Mouse (Mus musculus): Measurements from ENCODE around the gene Paf1. TPM values are rescaled to one million over a fixed set of nuclear protein-coding genes. Genes with fewer than 3 reads are reported as not detected.
"Not testable (repeated sequence)": the region's sequence is repeated elsewhere in the genome, so short reads cannot be mapped to it uniquely, and the experiment has no call there.

Paf1 gene
- polyA plus RNA-seq, 1 experiment = 78.4 TPM

DNA sequence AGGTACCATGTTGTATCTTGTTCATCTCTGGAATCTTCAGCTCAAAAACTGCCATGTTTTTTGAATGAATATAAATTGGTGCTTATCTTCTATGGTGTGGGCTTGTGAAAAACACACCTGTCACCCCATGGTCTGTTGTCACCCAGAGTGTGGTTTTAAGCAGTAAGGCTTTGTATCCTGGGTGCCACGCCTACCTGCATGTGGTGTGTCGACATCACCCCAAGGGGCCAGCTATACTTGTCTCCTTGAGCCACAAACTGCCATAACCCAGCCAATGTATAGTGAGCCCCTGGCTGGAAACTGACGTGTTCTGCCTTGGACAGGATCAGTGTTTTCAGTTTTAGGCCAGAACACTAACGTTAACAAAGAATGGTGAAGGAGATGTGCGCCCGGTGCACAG is 8.6 kb upstream of the Paf1 start:
- Histone ChIP-seq H3K4me1 (ENCODE audit: control insufficient read depth, insufficient read depth, low read length) (peaks cover 30% of the 10 kb centered on the region), H3K4me3 (ENCODE audit: insufficient read depth, low read depth, low read length) (no peak overlapping the region), H3K27ac (ENCODE audit: insufficient read depth, low read depth, low read length) (no peak overlapping the region), H3K36me3 (ENCODE audit: control insufficient read depth, insufficient read depth, low read length) (no peaks in the 10 kb centered on the region), H3K27me3 (replicated peaks; ENCODE audit: control insufficient read depth, insufficient read depth, low read length) (no peaks in the 10 kb centered on the region)
- 89% methylated on average over 6 of the region's 6 CpGs for WGBS
- TF ChIP-seq POLR2A (IDR thresholded peaks at IDR 0.05; ENCODE audit: low read depth, low read length) (no peak), CTCF (conservative IDR thresholded peaks at IDR 0.05; ENCODE audit: insufficient read depth, insufficient read length, low read depth, low read length) (no peak)
- no peak for DNase-seq

GRCm38 (mm10) chr7:28385196-28385595 is 7.6 kb upstream of the Paf1 start:
- Histone ChIP-seq H3K27ac (ENCODE audit: insufficient read depth, low read depth, low read length) (no peak overlapping the region), H3K27me3 (replicated peaks; ENCODE audit: control insufficient read depth, insufficient read depth, low read length) (no peaks in the 10 kb centered on the region), H3K4me3 (ENCODE audit: insufficient read depth, low read depth, low read length) (no peak overlapping the region), H3K4me1 (ENCODE audit: control insufficient read depth, insufficient read depth, low read length) (peaks cover 27% of the 10 kb centered on the region), H3K36me3 (ENCODE audit: control insufficient read depth, insufficient read depth, low read length) (no peaks in the 10 kb centered on the region)
- 89% methylated on average over 9 of the region's 9 CpGs for WGBS
- TF ChIP-seq POLR2A (IDR thresholded peaks at IDR 0.05; ENCODE audit: low read depth, low read length) = no peak
- TF ChIP-seq CTCF (conservative IDR thresholded peaks at IDR 0.05; ENCODE audit: insufficient read depth, insufficient read length, low read depth, low read length) = no peak
- DNase-seq = no peak

GRCm38 (mm10) chr7:28386007-28386406 is 6.7 kb upstream of the Paf1 start:
- Histone ChIP-seq H3K4me3 (ENCODE audit: insufficient read depth, low read depth, low read length) (no peak overlapping the region), H3K4me1 (ENCODE audit: control insufficient read depth, insufficient read depth, low read length) (peaks cover 21% of the 10 kb centered on the region), H3K27ac (ENCODE audit: insufficient read depth, low read depth, low read length) (peak overlapping the region; percentile 3; the same call in 1 of the 2 replicates), H3K27me3 (replicated peaks; ENCODE audit: control insufficient read depth, insufficient read depth, low read length) (no peaks in the 10 kb centered on the region), H3K36me3 (ENCODE audit: control insufficient read depth, insufficient read depth, low read length) (no peaks in the 10 kb centered on the region)
- 77% methylated on average over 7 of the region's 7 CpGs for WGBS
- no peak for TF ChIP-seq CTCF (conservative IDR thresholded peaks at IDR 0.05; ENCODE audit: insufficient read depth, insufficient read length, low read depth, low read length)
- TF ChIP-seq POLR2A (IDR thresholded peaks at IDR 0.05; ENCODE audit: low read depth, low read length) = no peak
- DNase-seq = peak; percentile 32

GRCm38 (mm10) chr7:28386462-28386861 is 6.3 kb upstream of the Paf1 start:
- H3K27me3 ChIP-seq (replicated peaks; ENCODE audit: control insufficient read depth, insufficient read depth, low read length) = no peaks in the 10 kb centered on the region
- 1% methylated on average over 4 of the region's 4 CpGs for WGBS
- H3K4me1 ChIP-seq (ENCODE audit: control insufficient read depth, insufficient read depth, low read length) = peaks cover 21% of the 10 kb centered on the region
- TF ChIP-seq POLR2A (IDR thresholded peaks at IDR 0.05; ENCODE audit: low read depth, low read length) (no peak), CTCF (conservative IDR thresholded peaks at IDR 0.05; ENCODE audit: insufficient read depth, insufficient read length, low read depth, low read length) (peak; percentile 99)
- H3K4me3 ChIP-seq (ENCODE audit: insufficient read depth, low read depth, low read length) = no peak overlapping the region
- peak overlapping the region; percentile 3; the same call in 1 of the 2 replicates for H3K27ac ChIP-seq (ENCODE audit: insufficient read depth, low read depth, low read length)
- DNase-seq = peak; percentile 89
- H3K36me3 ChIP-seq (ENCODE audit: control insufficient read depth, insufficient read depth, low read length) = no peaks in the 10 kb centered on the region

GRCm38 (mm10) chr7:28386877-28387276 is 5.9 kb upstream of the Paf1 start:
- not testable (repeated sequence) for DNase-seq; H3K4me3 ChIP-seq (ENCODE audit: insufficient read depth, low read depth, low read length); H3K27me3 ChIP-seq (replicated peaks; ENCODE audit: control insufficient read depth, insufficient read depth, low read length); H3K36me3 ChIP-seq (ENCODE audit: control insufficient read depth, insufficient read depth, low read length); H3K27ac ChIP-seq (ENCODE audit: insufficient read depth, low read depth, low read length)
- peaks cover 21% of the 10 kb centered on the region for H3K4me1 ChIP-seq (ENCODE audit: control insufficient read depth, insufficient read depth, low read length)
- WGBS = 70% methylated on average over 6 of the region's 6 CpGs

GRCm38 (mm10) chr7:28387384-28387783 is 5.4 kb upstream of the Paf1 start:
- peaks cover 21% of the 10 kb centered on the region for H3K4me1 ChIP-seq (ENCODE audit: control insufficient read depth, insufficient read depth, low read length)
- H3K4me3 ChIP-seq (ENCODE audit: insufficient read depth, low read depth, low read length); H3K27ac ChIP-seq (ENCODE audit: insufficient read depth, low read depth, low read length); H3K36me3 ChIP-seq (ENCODE audit: control insufficient read depth, insufficient read depth, low read length); H3K27me3 ChIP-seq (replicated peaks; ENCODE audit: control insufficient read depth, insufficient read depth, low read length); DNase-seq: not testable (repeated sequence)
- 75% methylated on average over 7 of the region's 7 CpGs for WGBS

- no peak overlapping the region for H3K27ac ChIP-seq (ENCODE audit: insufficient read depth, low read depth, low read length)
- 98% methylated on average over 3 of the region's 3 CpGs for WGBS
- no peak overlapping the region for H3K4me3 ChIP-seq (ENCODE audit: insufficient read depth, low read depth, low read length)
- no peak for TF ChIP-seq POLR2A (IDR thresholded peaks at IDR 0.05; ENCODE audit: low read depth, low read length)
- no peak for TF ChIP-seq CTCF (conservative IDR thresholded peaks at IDR 0.05; ENCODE audit: insufficient read depth, insufficient read length, low read depth, low read length)
- no peaks in the 10 kb centered on the region; the same call in 1 of the 2 replicates for H3K36me3 ChIP-seq (ENCODE audit: control insufficient read depth, insufficient read depth, low read length)
- no peak for DNase-seq
- peaks cover 10% of the 10 kb centered on the region; the same call in 1 of the 2 replicates for H3K4me1 ChIP-seq (ENCODE audit: control insufficient read depth, insufficient read depth, low read length)
- H3K27me3 ChIP-seq (replicated peaks; ENCODE audit: control insufficient read depth, insufficient read depth, low read length) = no peaks in the 10 kb centered on the region
These were observed 2.4 kb upstream of the Paf1 start for GRCm38 (mm10) chr7:28390331-28390730.
